Mouse (Mus musculus) naive thymus-derived CD4-positive, alpha-beta T cell, adult 2 months (primary cell): Measurements from ENCODE around the gene Crlf1.

Source experiments
- DNase-seq: peaks from one replicate; pipeline ENCODE4 v3.0.0-alpha.2; 2011; ENCODE audit warnings: low read depth

The Crlf1 gene

GRCm38 (mm10) chr8:70551558-70552161 is 58.7 kb downstream of the Crlf1 start:
- DNase-seq = no peak

- no peak for DNase-seq
These were observed 59.9 kb downstream of the Crlf1 start for GRCm38 (mm10) chr8:70552836-70553235.
